Mouse (Mus musculus) MEL (cell line): ENCODE data around the gene Atxn7l3.

ENCODE experiments used
- CTCF ChIP-seq, 3 experiments: IDR thresholded peaks in 2 of 3; conservative IDR thresholded peaks in 1 of 3; 2 replicates each; pipeline ENCODE4 v1.5.1; 2011 to 2012; ENCODE audit warnings: low read length in 3 of 3, low read depth in 2 of 3, mild to moderate bottlenecking in 2 of 3, improper control_type of control experiment in 1 of 3, inconsistent platforms in 1 of 3, mixed read lengths in 1 of 3, moderate library complexity in 1 of 3; ENCODE audit not compliant: control insufficient read depth in 1 of 3, insufficient read depth in 1 of 3, poor library complexity in 1 of 3, severe bottlenecking in 1 of 3
- E2F4 ChIP-seq: IDR thresholded peaks from 2 replicates; pipeline ENCODE4 v1.6.1; 2011; ENCODE audit warnings: low read depth, low read length, improper control_type of control experiment, borderline replicate concordance
- MAFK ChIP-seq: IDR thresholded peaks from 2 replicates; pipeline ENCODE4 v1.6.1; 2011; ENCODE audit warnings: low read depth, mild to moderate bottlenecking, low read length, improper control_type of control experiment, borderline replicate concordance
- MAX ChIP-seq: IDR thresholded peaks from 2 replicates; pipeline ENCODE4 v1.6.1; 2011; ENCODE audit warnings: low read length, improper control_type of control experiment
- NRF1 ChIP-seq: IDR thresholded peaks from 2 replicates; pipeline ENCODE4 v1.6.1; 2014; ENCODE audit warnings: low read depth, mild to moderate bottlenecking, inconsistent platforms, low read length, improper control_type of control experiment, moderate library complexity; ENCODE audit not compliant: poor library complexity, insufficient read depth, severe bottlenecking
- POLR2A ChIP-seq, 2 experiments: IDR thresholded peaks; 2 replicates each; pipeline ENCODE4 v1.6.1; 2011 to 2012; ENCODE audit warnings: low read length in 2 of 2, mild to moderate bottlenecking in 2 of 2, control low read depth in 1 of 2, improper control_type of control experiment in 1 of 2, low read depth in 1 of 2, moderate library complexity in 1 of 2; ENCODE audit not compliant: control insufficient read depth in 1 of 2, insufficient read depth in 1 of 2, poor library complexity in 1 of 2
- UBTF ChIP-seq: IDR thresholded peaks from 2 replicates; pipeline ENCODE4 v1.6.1; 2012; ENCODE audit warnings: low read depth, mild to moderate bottlenecking, inconsistent platforms, low read length, improper control_type of control experiment, moderate library complexity, borderline replicate concordance; ENCODE audit not compliant: insufficient read depth
- USF1 ChIP-seq: IDR thresholded peaks from 2 replicates; pipeline ENCODE4 v1.6.1; 2014; ENCODE audit warnings: low read depth, mild to moderate bottlenecking, inconsistent platforms, low read length, improper control_type of control experiment, moderate library complexity
- ZNF384 ChIP-seq: IDR thresholded peaks from 2 replicates; pipeline ENCODE4 v1.6.1; 2012; ENCODE audit warnings: low read depth, mild to moderate bottlenecking, inconsistent platforms, low read length, improper control_type of control experiment

GRCm38 (mm10) chr11:102299839-102300238 is 3.4 kb upstream of the Atxn7l3 start:
- no peak for TF ChIP-seq POLR2A (IDR thresholded peaks at IDR 0.05; ENCODE audit: control insufficient read depth in 1 of 2, insufficient read depth in 1 of 2, low read depth in 1 of 2, low read length in 2 of 2, poor library complexity in 1 of 2)
- TF ChIP-seq MAFK, result no peak
- peak; percentile 99 for TF ChIP-seq ZNF384
- peak; percentile 70 to 93 (median 93) for TF ChIP-seq CTCF (IDR thresholded peaks at IDR 0.05 in 2 of 3, conservative IDR thresholded peaks at IDR 0.05 in 1 of 3; ENCODE audit: control insufficient read depth in 1 of 3, insufficient read depth in 1 of 3, low read depth in 2 of 3, low read length in 3 of 3, poor library complexity in 1 of 3, severe bottlenecking in 1 of 3)
- no peak for TF ChIP-seq NRF1
- no peak for TF ChIP-seq UBTF
- peak; percentile 72 for TF ChIP-seq MAX
- TF ChIP-seq USF1, result peak; percentile 40; the same call in 1 of the 2 replicates
- TF ChIP-seq E2F4, result no peak
